Mouse (Mus musculus) urinary bladder, postnatal 10 days (tissue): ENCODE data around the gene Gda.

Experiments used
- DNase-seq: peaks from one replicate; pipeline ENCODE4 v3.0.0; 2022; ENCODE audit warnings: low spot score

The Gda gene

GRCm38 (mm10) chr19:21473345-21473744 is at the start of gene Gda:
Gda (minus strand) TSS chr19:21473445.
- DNase-seq = no peak

GRCm38 (mm10) chr19:21520280-21520679 is 47.0 kb upstream of the Gda start:
- DNase-seq = no peak

- DNase-seq = no peak
Observed at GRCm38 (mm10) chr19:21510116-21510515, 36.9 kb upstream of the Gda start.

- DNase-seq = no peak
Observed at GRCm38 (mm10) chr19:21507561-21508232, 34.5 kb upstream of the Gda start.

GRCm38 (mm10) chr19:21507133-21507532 is 33.9 kb upstream of the Gda start:
- no peak for DNase-seq

- no peak for DNase-seq
Observed at GRCm38 (mm10) chr19:21504716-21505115, 31.5 kb upstream of the Gda start.

- DNase-seq = no peak
Observed at GRCm38 (mm10) chr19:21499394-21499983, 26.2 kb upstream of the Gda start.

- DNase-seq = no peak
Observed at GRCm38 (mm10) chr19:21495817-21496216, 22.6 kb upstream of the Gda start.

- no peak for DNase-seq
Observed at GRCm38 (mm10) chr19:21493807-21494521, 20.7 kb upstream of the Gda start.

GRCm38 (mm10) chr19:21491391-21491790 is 18.1 kb upstream of the Gda start:
- no peak for DNase-seq

GRCm38 (mm10) chr19:21487124-21487944 is 14.1 kb upstream of the Gda start:
- DNase-seq = no peak

GRCm38 (mm10) chr19:21482096-21482495 is 8.9 kb upstream of the Gda start:
- DNase-seq = no peak

GRCm38 (mm10) chr19:21481031-21481430 is 7.8 kb upstream of the Gda start:
- no peak for DNase-seq

GRCm38 (mm10) chr19:21480053-21480419 is 6.8 kb upstream of the Gda start:
- DNase-seq = no peak

- DNase-seq = no peak
Observed at GRCm38 (mm10) chr19:21479183-21480052, 6.2 kb upstream of the Gda start.

GRCm38 (mm10) chr19:21478538-21478937 is 5.3 kb upstream of the Gda start:
- DNase-seq = no peak

GRCm38 (mm10) chr19:21477780-21478179 is 4.5 kb upstream of the Gda start:
- DNase-seq = no peak

- no peak for DNase-seq
Observed at GRCm38 (mm10) chr19:21476782-21477181, 3.5 kb upstream of the Gda start.

- peak; percentile 12 for DNase-seq
Observed at GRCm38 (mm10) chr19:21472121-21472780, 994 bp downstream of the Gda start.

- DNase-seq = no peak
Observed at GRCm38 (mm10) chr19:21461221-21461960, 11.9 kb downstream of the Gda start.
